Mouse (Mus musculus): ENCODE data around the gene Mrrf.

GRCm38 (mm10) chr2:36238467-36238866 is 102.3 kb downstream of the Mrrf start:
- TF ChIP-seq POLR2A (IDR thresholded peaks at IDR 0.05; ENCODE audit: insufficient read depth, low read depth, low read length) (no peak), CTCF (IDR thresholded peaks at IDR 0.05) (no peak), EP300 (IDR thresholded peaks at IDR 0.05; ENCODE audit: insufficient read depth, low read depth, low read length) (no peak)
